Mouse (Mus musculus): ENCODE data around the gene Sars. TPM values are rescaled to one million over a fixed set of nuclear protein-coding genes. Genes with fewer than 3 reads are reported as not detected.
A peak's percentile ranks its signal among the peaks of the same experiment; 100 is the strongest.

Gene Sars
- polyA plus RNA-seq, 1 experiment from 2014 or later = 220 TPM

DNA sequence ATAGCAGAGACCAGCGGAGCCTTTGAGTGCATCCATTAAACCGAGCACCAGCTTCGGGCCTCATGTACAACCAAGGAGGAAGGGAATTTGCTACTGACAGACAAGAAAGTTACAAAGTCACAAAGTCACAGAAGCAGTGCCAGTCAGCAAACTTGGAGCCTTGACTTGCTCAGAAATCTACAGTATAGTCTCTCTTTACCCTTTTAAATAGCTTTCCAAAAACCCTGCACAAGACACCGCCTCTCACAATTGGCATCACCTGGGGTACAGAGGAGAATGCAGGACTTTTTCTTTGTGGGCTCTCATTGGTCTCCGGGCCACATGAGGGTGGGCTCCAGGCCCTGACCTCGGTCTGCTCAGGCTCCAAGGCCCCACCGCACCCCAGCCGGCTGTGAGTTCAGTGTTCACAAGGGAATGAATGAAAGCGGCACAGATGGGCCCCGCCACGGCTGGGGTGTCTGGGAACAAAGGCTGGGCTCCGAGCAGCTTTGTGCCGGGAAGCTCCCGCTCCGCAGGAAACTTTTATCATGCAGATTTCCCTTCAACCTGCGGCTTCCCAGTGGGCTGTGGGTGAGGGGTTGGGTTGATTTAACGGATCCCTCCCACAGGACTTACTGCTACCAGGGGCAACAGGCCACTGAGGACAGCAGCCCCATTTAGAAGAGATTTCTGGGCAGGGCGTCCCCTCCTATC is 11.7 kb downstream of the Sars start:
- H3K27me3 ChIP-seq (ENCODE audit: control insufficient read depth, insufficient read depth, low read depth, low read length) = no peaks in the 10 kb centered on the region
- 9% methylated on average over 18 of the region's 18 CpGs for WGBS
- H3K9ac ChIP-seq (ENCODE audit: low read depth, low read length) = no peak overlapping the region
- no peak overlapping the region for H3K4me3 ChIP-seq (ENCODE audit: low read depth, low read length)
- H3K4me2 ChIP-seq (ENCODE audit: low read length) = no peak overlapping the region
- peaks cover 27% of the 10 kb centered on the region for H3K36me3 ChIP-seq (ENCODE audit: control insufficient read depth, insufficient read depth, low read length)
- no peaks in the 10 kb centered on the region for H3K9me3 ChIP-seq (replicated peaks; ENCODE audit: control insufficient read depth, low read length, poor library complexity, severe bottlenecking)
- ATAC-seq = peak; percentile 88
- H3K27ac ChIP-seq (ENCODE audit: low read length) = peak overlapping the region; percentile 71
- H3K4me1 ChIP-seq (ENCODE audit: control insufficient read depth, insufficient read depth, low read length) = no peaks in the 10 kb centered on the region

DNA sequence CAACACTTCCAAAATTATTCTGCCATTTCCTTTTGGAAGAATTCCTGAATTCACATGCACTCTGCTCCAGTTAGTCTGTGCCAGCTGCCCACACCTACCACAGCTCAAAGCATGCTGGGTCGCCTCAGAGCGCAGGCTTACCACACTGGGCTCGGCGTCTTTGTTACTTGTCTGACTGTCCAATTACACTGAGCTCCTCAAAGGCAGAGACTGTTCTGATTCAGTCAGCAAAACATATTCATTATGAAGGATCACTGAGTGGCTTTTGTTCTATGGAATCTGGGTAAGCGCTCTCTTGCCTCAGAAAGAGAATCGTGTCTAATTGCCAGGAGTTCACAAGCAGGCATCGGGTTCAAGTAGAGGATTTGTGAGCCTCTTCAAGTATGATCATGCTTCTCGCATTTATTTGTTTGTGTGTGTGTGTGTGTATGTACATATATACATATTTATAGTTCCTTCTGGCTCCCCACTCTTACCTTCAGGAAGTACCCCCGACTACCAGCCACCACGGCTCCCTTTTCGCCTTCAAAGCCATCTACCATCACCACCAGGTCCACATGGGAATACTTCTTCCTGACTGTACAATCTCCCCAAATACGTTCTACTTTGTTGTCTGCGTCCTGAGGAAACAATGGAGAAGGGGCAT is 12.3 kb downstream of the Sars start:
- H3K4me3 ChIP-seq (ENCODE audit: low read depth, low read length) = no peak overlapping the region
- ATAC-seq = peak; percentile 49; the same call in 1 of the 2 replicates
- WGBS = 12% methylated on average over 13 of the region's 13 CpGs
- no peak overlapping the region for H3K4me2 ChIP-seq (ENCODE audit: low read length)
- no peaks in the 10 kb centered on the region for H3K9me3 ChIP-seq (replicated peaks; ENCODE audit: control insufficient read depth, low read length, poor library complexity, severe bottlenecking)
- peak overlapping the region; percentile 71 for H3K27ac ChIP-seq (ENCODE audit: low read length)
- no peaks in the 10 kb centered on the region for H3K27me3 ChIP-seq (ENCODE audit: control insufficient read depth, insufficient read depth, low read depth, low read length)
- no peak overlapping the region for H3K9ac ChIP-seq (ENCODE audit: low read depth, low read length)
- peaks cover 33% of the 10 kb centered on the region for H3K36me3 ChIP-seq (ENCODE audit: control insufficient read depth, insufficient read depth, low read length)
- no peaks in the 10 kb centered on the region for H3K4me1 ChIP-seq (ENCODE audit: control insufficient read depth, insufficient read depth, low read length)

- ATAC-seq = no peak
- H3K9ac ChIP-seq (ENCODE audit: low read depth, low read length) = no peak overlapping the region
- no peaks in the 10 kb centered on the region for H3K9me3 ChIP-seq (replicated peaks; ENCODE audit: control insufficient read depth, low read length, poor library complexity, severe bottlenecking)
- no peak overlapping the region for H3K4me2 ChIP-seq (ENCODE audit: low read length)
- peaks cover 18% of the 10 kb centered on the region for H3K4me1 ChIP-seq (ENCODE audit: control insufficient read depth, insufficient read depth, low read length)
- no peak overlapping the region for H3K4me3 ChIP-seq (ENCODE audit: low read depth, low read length)
- peaks cover 30% of the 10 kb centered on the region for H3K36me3 ChIP-seq (ENCODE audit: control insufficient read depth, insufficient read depth, low read length)
- H3K27ac ChIP-seq (ENCODE audit: low read length) = no peak overlapping the region; the same call in 1 of the 2 replicates
- no peaks in the 10 kb centered on the region for H3K27me3 ChIP-seq (ENCODE audit: control insufficient read depth, insufficient read depth, low read depth, low read length)
- 55% methylated on average over 6 of the region's 6 CpGs for WGBS
These were observed 19.4 kb downstream of the Sars start for GRCm38 (mm10) chr3:108425624-108426018.

GRCm38 (mm10) chr3:108424944-108425623 is 19.9 kb downstream of the Sars start:
- H3K4me1 ChIP-seq (ENCODE audit: control insufficient read depth, insufficient read depth, low read length) = peaks cover 18% of the 10 kb centered on the region
- no peak for ATAC-seq
- H3K4me3 ChIP-seq (ENCODE audit: low read depth, low read length) = no peak overlapping the region
- 0 out of 2 replicates have a peak overlapping the region, but pooled peaks have one; percentile 5 for H3K27ac ChIP-seq (ENCODE audit: low read length)
- H3K9me3 ChIP-seq (replicated peaks; ENCODE audit: control insufficient read depth, low read length, poor library complexity, severe bottlenecking) = no peaks in the 10 kb centered on the region
- H3K36me3 ChIP-seq (ENCODE audit: control insufficient read depth, insufficient read depth, low read length) = peaks cover 30% of the 10 kb centered on the region
- no peak overlapping the region for H3K4me2 ChIP-seq (ENCODE audit: low read length)
- no peak overlapping the region for H3K9ac ChIP-seq (ENCODE audit: low read depth, low read length)
- H3K27me3 ChIP-seq (ENCODE audit: control insufficient read depth, insufficient read depth, low read depth, low read length) = no peaks in the 10 kb centered on the region
- WGBS = 36% methylated on average over 7 of the region's 7 CpGs

DNA sequence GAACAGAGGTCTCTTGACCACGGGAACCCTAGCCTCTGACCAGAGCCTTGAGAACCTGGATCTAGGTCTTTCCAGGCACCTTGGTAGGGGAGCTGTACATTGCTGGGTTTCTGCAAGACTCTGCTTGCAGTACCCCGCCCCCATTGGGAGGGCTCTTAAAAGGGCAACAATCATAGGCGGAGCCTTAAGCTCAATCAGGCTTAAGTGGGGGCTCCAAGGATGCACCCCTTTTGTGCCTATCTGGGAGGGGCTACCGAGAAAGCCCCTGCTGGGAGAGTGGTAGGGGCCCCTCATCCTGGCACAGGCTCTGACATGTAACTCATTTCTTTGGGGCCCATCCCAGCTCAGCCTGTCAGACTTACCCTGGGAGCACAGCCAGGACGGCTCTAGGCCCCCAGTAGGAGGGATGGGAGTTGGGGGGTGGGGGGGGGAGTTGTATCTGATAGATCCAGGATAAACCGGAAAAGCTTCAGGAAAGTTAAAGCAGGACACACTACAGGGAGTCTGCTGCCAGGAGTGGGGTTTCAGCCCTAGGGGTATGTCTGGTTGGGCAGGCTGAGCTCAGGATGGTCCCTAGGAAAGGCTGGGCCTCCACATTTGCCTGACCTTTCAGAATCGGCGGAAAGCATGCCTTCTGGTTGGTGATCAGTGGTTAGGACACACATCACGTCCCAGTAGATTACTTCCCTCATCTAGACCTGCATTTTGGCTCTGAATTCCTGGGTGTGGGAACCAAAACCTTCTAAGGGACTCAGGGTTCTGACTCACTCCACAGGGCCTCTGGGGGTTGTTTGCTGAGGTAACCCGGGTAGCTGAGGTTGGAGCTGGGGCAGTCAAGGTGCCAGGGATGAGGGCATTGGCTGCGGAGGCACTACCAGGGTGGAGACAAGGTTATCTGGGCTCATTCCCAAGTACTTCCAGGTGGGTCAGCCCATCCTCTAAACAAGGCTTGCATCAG is 20.9 kb downstream of the Sars start:
- peak overlapping the region; percentile 57 for H3K9ac ChIP-seq (ENCODE audit: low read depth, low read length)
- H3K27me3 ChIP-seq (ENCODE audit: control insufficient read depth, insufficient read depth, low read depth, low read length) = no peaks in the 10 kb centered on the region
- ATAC-seq = peak; percentile 86
- peak overlapping the region; percentile 55 for H3K4me2 ChIP-seq (ENCODE audit: low read length)
- peaks cover 18% of the 10 kb centered on the region for H3K4me1 ChIP-seq (ENCODE audit: control insufficient read depth, insufficient read depth, low read length)
- H3K36me3 ChIP-seq (ENCODE audit: control insufficient read depth, insufficient read depth, low read length) = peaks cover 29% of the 10 kb centered on the region
- H3K4me3 ChIP-seq (ENCODE audit: low read depth, low read length) = peak overlapping the region; percentile 24
- WGBS = 15% methylated on average over 11 of the region's 11 CpGs
- no peaks in the 10 kb centered on the region for H3K9me3 ChIP-seq (replicated peaks; ENCODE audit: control insufficient read depth, low read length, poor library complexity, severe bottlenecking)
- peak overlapping the region; percentile 73 for H3K27ac ChIP-seq (ENCODE audit: low read length)

- no peak for ATAC-seq
- no peaks in the 10 kb centered on the region for H3K9me3 ChIP-seq (replicated peaks; ENCODE audit: control insufficient read depth, low read length, poor library complexity, severe bottlenecking)
- 0 out of 2 replicates have a peak overlapping the region, but pooled peaks have one; percentile 73 for H3K27ac ChIP-seq (ENCODE audit: low read length)
- WGBS = 37% methylated on average over 6 of the region's 6 CpGs
- H3K4me2 ChIP-seq (ENCODE audit: low read length) = no peak overlapping the region
- H3K27me3 ChIP-seq (ENCODE audit: control insufficient read depth, insufficient read depth, low read depth, low read length) = no peaks in the 10 kb centered on the region
- H3K36me3 ChIP-seq (ENCODE audit: control insufficient read depth, insufficient read depth, low read length) = peaks cover 19% of the 10 kb centered on the region
- no peak overlapping the region for H3K4me3 ChIP-seq (ENCODE audit: low read depth, low read length)
- peak overlapping the region; percentile 57; the same call in 1 of the 2 replicates for H3K9ac ChIP-seq (ENCODE audit: low read depth, low read length)
- peaks cover 18% of the 10 kb centered on the region for H3K4me1 ChIP-seq (ENCODE audit: control insufficient read depth, insufficient read depth, low read length)
These were observed 22.0 kb downstream of the Sars start for GRCm38 (mm10) chr3:108423006-108423405.

GRCm38 (mm10) chr3:108415831-108416223 is 29.2 kb downstream of the Sars start:
- Histone ChIP-seq H3K36me3 (ENCODE audit: control insufficient read depth, insufficient read depth, low read length) (peaks cover 19% of the 10 kb centered on the region), H3K4me1 (ENCODE audit: control insufficient read depth, insufficient read depth, low read length) (peaks cover 32% of the 10 kb centered on the region), H3K4me2 (ENCODE audit: low read length) (peak overlapping the region; percentile 93), H3K9ac (ENCODE audit: low read depth, low read length) (peak overlapping the region; percentile 97), H3K9me3 (replicated peaks; ENCODE audit: control insufficient read depth, low read length, poor library complexity, severe bottlenecking) (peaks cover 3% of the 10 kb centered on the region; the same call in 1 of the 2 replicates), H3K27me3 (ENCODE audit: control insufficient read depth, insufficient read depth, low read depth, low read length) (no peaks in the 10 kb centered on the region), H3K27ac (ENCODE audit: low read length) (peak overlapping the region; percentile 94), H3K4me3 (ENCODE audit: low read depth, low read length) (peak overlapping the region; percentile 92)
- WGBS = under 1% methylated on average over 48 of the region's 48 CpGs
- ATAC-seq = peak; percentile 87

Data from midbrain, embryonic 16.5 days (tissue).